Mouse (Mus musculus) MEL (cell line): Measurements from ENCODE around the gene Prps1. TPM values are rescaled to one million over a fixed set of nuclear protein-coding genes. Genes with fewer than 3 reads are reported as not detected.

ENCODE experiments used
- DNase-seq: peaks from one replicate; pipeline ENCODE4 v3.0.0; 2011; ENCODE audit warnings: low read depth, low spot score
- H3K27ac ChIP-seq: 2 replicates; pipeline ENCODE4 v1.5.1; 2012; ENCODE audit warnings: low read depth, mild to moderate bottlenecking, control low read depth, low read length, moderate library complexity; ENCODE audit not compliant: control insufficient read depth
- H3K27me3 ChIP-seq, 2 experiments: fragments of 150-350 bp in 1 of 2; sonication (generic) in 1 of 2; 2 replicates each; pipeline ENCODE4 v1.6.1; 2012; ENCODE audit warnings: low read length in 2 of 2, mild to moderate bottlenecking in 2 of 2, improper control_type of control experiment in 1 of 2, moderate library complexity in 1 of 2; ENCODE audit not compliant: insufficient read depth in 2 of 2, control insufficient read depth in 1 of 2
- H3K36me3 ChIP-seq, 2 experiments: 2 replicates each; pipeline ENCODE4 v1.6.1; 2012 to 2014; ENCODE audit warnings: low read length in 2 of 2, improper control_type of control experiment in 1 of 2, inconsistent platforms in 1 of 2, mild to moderate bottlenecking in 1 of 2; ENCODE audit not compliant: insufficient read depth in 2 of 2, control insufficient read depth in 1 of 2
- H3K4me1 ChIP-seq, 2 experiments: fragments of 150-350 bp in 1 of 2; sonication (generic) in 1 of 2; 2 replicates each; pipeline ENCODE4 v1.6.1; 2012; ENCODE audit warnings: low read length in 2 of 2, improper control_type of control experiment in 1 of 2, mild to moderate bottlenecking in 1 of 2; ENCODE audit not compliant: insufficient read depth in 2 of 2, control insufficient read depth in 1 of 2
- H3K4me3 ChIP-seq, 2 experiments: fragments of 150-350 bp in 1 of 2; sonication (generic) in 1 of 2; 2 replicates each; pipeline ENCODE4 v1.5.1; 2012; ENCODE audit warnings: low read depth in 2 of 2, low read length in 2 of 2, mild to moderate bottlenecking in 2 of 2, moderate library complexity in 2 of 2, control low read depth in 1 of 2, improper control_type of control experiment in 1 of 2; ENCODE audit not compliant: control insufficient read depth in 1 of 2, insufficient read depth in 1 of 2
- H3K79me2 ChIP-seq: 2 replicates; pipeline ENCODE4 v1.6.1; 2012; ENCODE audit warnings: mild to moderate bottlenecking, low read length, moderate library complexity; ENCODE audit not compliant: control insufficient read depth, poor library complexity, insufficient read depth
- H3K9ac ChIP-seq: 2 replicates; pipeline ENCODE4 v1.6.1; 2012; ENCODE audit warnings: low read depth, mild to moderate bottlenecking, control low read depth, low read length, moderate library complexity; ENCODE audit not compliant: control insufficient read depth, poor library complexity, severe bottlenecking
- H3K9me3 ChIP-seq: fragments of 150-350 bp; sonication (generic); replicated peaks from 2 replicates; pipeline ENCODE4 v1.6.1; 2012; ENCODE audit warnings: mild to moderate bottlenecking, low read length, improper control_type of control experiment, moderate library complexity; ENCODE audit not compliant: insufficient read depth
- CHD1 ChIP-seq: IDR thresholded peaks from 2 replicates; pipeline ENCODE4 v1.6.1; 2012; ENCODE audit warnings: low read depth, mild to moderate bottlenecking, inconsistent platforms, low read length, improper control_type of control experiment
- ELF1 ChIP-seq: IDR thresholded peaks from 2 replicates; pipeline ENCODE4 v1.6.1; 2014; ENCODE audit warnings: low read depth, mild to moderate bottlenecking, inconsistent platforms, low read length, improper control_type of control experiment, moderate library complexity
- EP300 ChIP-seq, 2 experiments: IDR thresholded peaks; 2 replicates each; pipeline ENCODE4 v1.6.1; 2011; ENCODE audit warnings: improper control_type of control experiment in 2 of 2, low read length in 2 of 2, low read depth in 1 of 2, mild to moderate bottlenecking in 1 of 2
- ETS1 ChIP-seq: IDR thresholded peaks from 2 replicates; pipeline ENCODE4 v1.6.1; 2012; ENCODE audit warnings: low read depth, mild to moderate bottlenecking, inconsistent platforms, low read length, improper control_type of control experiment, moderate library complexity
- GABPA ChIP-seq: IDR thresholded peaks from 2 replicates; pipeline ENCODE4 v1.6.1; 2012; ENCODE audit warnings: low read depth, mild to moderate bottlenecking, inconsistent platforms, low read length, improper control_type of control experiment, moderate library complexity
- GATA1 ChIP-seq: IDR thresholded peaks from 2 replicates; pipeline ENCODE4 v1.6.1; 2011; ENCODE audit warnings: low read depth, low read length, improper control_type of control experiment
- HCFC1 ChIP-seq: IDR thresholded peaks from 2 replicates; pipeline ENCODE4 v1.6.1; 2012; ENCODE audit warnings: low read depth, mild to moderate bottlenecking, inconsistent platforms, low read length, improper control_type of control experiment, moderate library complexity
- KAT2A ChIP-seq: conservative IDR thresholded peaks from 2 replicates; pipeline ENCODE4 v1.6.1; 2012; ENCODE audit warnings: low read depth, low read length, improper control_type of control experiment, inconsistent platforms
- MAFK ChIP-seq: IDR thresholded peaks from 2 replicates; pipeline ENCODE4 v1.6.1; 2011; ENCODE audit warnings: low read depth, mild to moderate bottlenecking, low read length, improper control_type of control experiment, borderline replicate concordance
- MAZ ChIP-seq: IDR thresholded peaks from 2 replicates; pipeline ENCODE4 v1.6.1; 2012; ENCODE audit warnings: low read depth, mild to moderate bottlenecking, inconsistent platforms, low read length, improper control_type of control experiment
- MXI1 ChIP-seq: IDR thresholded peaks from 2 replicates; pipeline ENCODE4 v1.6.1; 2011; ENCODE audit warnings: mild to moderate bottlenecking, low read depth, low read length, improper control_type of control experiment
- MYB ChIP-seq: IDR thresholded peaks from 2 replicates; pipeline ENCODE4 v1.6.1; 2011; ENCODE audit warnings: mild to moderate bottlenecking, low read depth, low read length, improper control_type of control experiment
- NELFE ChIP-seq: IDR thresholded peaks from 2 replicates; pipeline ENCODE4 v1.6.1; 2011; ENCODE audit warnings: low read depth, low read length, improper control_type of control experiment
- NRF1 ChIP-seq: IDR thresholded peaks from 2 replicates; pipeline ENCODE4 v1.6.1; 2014; ENCODE audit warnings: low read depth, mild to moderate bottlenecking, inconsistent platforms, low read length, improper control_type of control experiment, moderate library complexity; ENCODE audit not compliant: poor library complexity, insufficient read depth, severe bottlenecking
- POLR2AphosphoS2 ChIP-seq: IDR thresholded peaks from 2 replicates; pipeline ENCODE4 v1.6.1; 2011; ENCODE audit warnings: low read length, improper control_type of control experiment
- POLR2AphosphoS5 ChIP-seq: IDR thresholded peaks from 2 replicates; pipeline ENCODE4 v1.6.1; 2012; ENCODE audit warnings: low read depth, borderline replicate concordance, mild to moderate bottlenecking, inconsistent platforms, low read length, moderate library complexity, mixed read lengths
- RCOR1 ChIP-seq: IDR thresholded peaks from 2 replicates; pipeline ENCODE4 v1.6.1; 2012; ENCODE audit warnings: low read depth, mild to moderate bottlenecking, inconsistent platforms, low read length, improper control_type of control experiment
- SIN3A ChIP-seq: IDR thresholded peaks from 2 replicates; pipeline ENCODE4 v1.6.1; 2012; ENCODE audit warnings: low read length, improper control_type of control experiment, inconsistent platforms
- SMC3 ChIP-seq: IDR thresholded peaks from 2 replicates; pipeline ENCODE4 v1.6.1; 2011; ENCODE audit warnings: low read depth, low read length, improper control_type of control experiment
- TAL1 ChIP-seq: IDR thresholded peaks from 2 replicates; pipeline ENCODE4 v1.6.1; 2012; ENCODE audit warnings: mild to moderate bottlenecking, inconsistent platforms, low read length, moderate library complexity, mixed read lengths
- TCF12 ChIP-seq: IDR thresholded peaks from 2 replicates; pipeline ENCODE4 v1.6.1; 2014; ENCODE audit warnings: low read depth, mild to moderate bottlenecking, inconsistent platforms, low read length, improper control_type of control experiment, moderate library complexity
- UBTF ChIP-seq: IDR thresholded peaks from 2 replicates; pipeline ENCODE4 v1.6.1; 2012; ENCODE audit warnings: low read depth, mild to moderate bottlenecking, inconsistent platforms, low read length, improper control_type of control experiment, moderate library complexity, borderline replicate concordance; ENCODE audit not compliant: insufficient read depth
- USF2 ChIP-seq, 2 experiments: IDR thresholded peaks; 2 replicates each; pipeline ENCODE4 v1.6.1; 2011 to 2012; ENCODE audit warnings: improper control_type of control experiment in 2 of 2, low read length in 2 of 2, borderline replicate concordance in 1 of 2, inconsistent platforms in 1 of 2, low read depth in 1 of 2, mild to moderate bottlenecking in 1 of 2; ENCODE audit not compliant: insufficient read depth in 1 of 2
- ZMIZ1 ChIP-seq: IDR thresholded peaks from 2 replicates; pipeline ENCODE4 v1.6.1; 2012; ENCODE audit warnings: low read depth, mild to moderate bottlenecking, inconsistent platforms, low read length, improper control_type of control experiment, moderate library complexity
- ZNF384 ChIP-seq: IDR thresholded peaks from 2 replicates; pipeline ENCODE4 v1.6.1; 2012; ENCODE audit warnings: low read depth, mild to moderate bottlenecking, inconsistent platforms, low read length, improper control_type of control experiment
- polyA plus RNA-seq, 2 experiments: library from polyadenylated mRNA; stranded (reverse) in 1 of 2; unstranded in 1 of 2; fragments of >175 nt in 1 of 2; fragments of >200 nt in 1 of 2; gene quantifications; 2 replicates each; pipeline versions ENCODE4 v1.2.1 to v1.2.4; 2012; ENCODE audit warnings: low replicate concordance in 2 of 2, low read depth in 1 of 2; ENCODE audit not compliant: insufficient read length in 2 of 2, insufficient read depth in 1 of 2, missing spikeins in 1 of 2
- total RNA-seq: library from RNA; depleted of rRNA; stranded (reverse); fragments of 300-350 nt; gene quantifications from 2 replicates; pipeline ENCODE4 v1.2.3, GENCODE M21; 2012

The Prps1 gene
- total and polyA plus RNA-seq, 3 experiments, result 113 to 172 TPM; not detected in 1

GRCm38 (mm10) chrX:140518351-140518750 is 61.9 kb downstream of the Prps1 start:
- TF ChIP-seq MYB (no peak), TCF12 (no peak), EP300 (IDR thresholded peaks at IDR 0.05; ENCODE audit: low read depth in 1 of 2, low read length in 2 of 2) (no peak), TAL1 (no peak), KAT2A (no peak), GABPA (no peak), NELFE (no peak), ELF1 (no peak), SMC3 (no peak), ETS1 (no peak), MAFK (no peak), ZMIZ1 (no peak), NRF1 (no peak)
- TF ChIP-seq, all 39 proteins: peak for 0
- Histone ChIP-seq H3K79me2 (no peaks in the 10 kb centered on the region), H3K27ac (no peak overlapping the region), H3K9me3 (no peaks in the 10 kb centered on the region), H3K27me3 (no peaks in the 10 kb centered on the region), H3K9ac (no peak overlapping the region), H3K36me3 (peaks cover 0 to 16% of the 10 kb centered on the region in 2 experiments; a peak in 2 of 4 replicates), H3K4me3 (no peak overlapping the region), H3K4me1 (peaks cover 14 to 21% of the 10 kb centered on the region in 2 experiments)
- no peak for DNase-seq

DNA sequence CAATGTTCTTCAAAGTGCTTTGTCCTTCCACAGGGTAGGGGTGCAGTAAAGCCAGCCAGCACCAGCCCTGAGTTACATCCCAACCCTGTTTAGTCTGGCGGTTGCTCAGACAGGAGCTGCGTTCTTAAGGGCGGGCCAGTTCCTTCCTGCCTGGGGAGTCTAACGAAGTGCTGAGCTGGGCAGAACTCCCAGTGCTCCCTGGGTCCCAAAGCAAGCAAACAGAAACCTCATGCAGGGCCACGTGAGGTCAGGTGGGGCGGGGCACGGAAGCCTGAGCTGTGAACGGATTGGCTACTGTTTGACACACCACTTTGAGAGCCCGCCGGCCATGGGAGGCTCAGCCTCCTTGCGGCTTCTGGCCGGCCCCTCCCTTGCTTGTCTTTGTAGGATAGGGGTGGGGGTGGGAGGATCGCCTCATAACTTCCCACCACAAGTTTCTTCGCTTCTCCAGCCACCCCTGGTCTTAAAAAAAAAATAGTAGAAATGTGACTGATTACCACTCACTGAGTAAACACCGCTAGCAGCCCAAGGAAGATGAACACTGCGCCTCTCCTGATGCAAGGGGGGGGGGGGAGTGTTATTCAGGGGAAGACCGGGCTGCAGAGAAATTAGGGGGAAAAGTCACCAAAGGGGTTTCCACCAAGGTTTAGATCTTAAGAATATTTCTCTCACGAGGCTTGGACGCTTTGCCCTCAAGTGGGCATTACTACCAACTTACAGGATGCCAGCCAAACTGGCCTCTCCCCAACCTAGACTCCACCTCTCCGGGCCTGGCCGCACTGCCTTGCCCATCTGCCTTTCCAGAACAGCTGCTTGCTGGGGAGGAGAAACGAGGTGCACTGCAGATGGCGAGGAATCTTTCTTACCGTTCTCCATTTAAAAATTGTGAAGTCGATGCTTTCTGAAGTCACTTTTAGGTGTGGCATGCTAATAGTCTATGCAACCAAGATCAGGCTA is 64.0 kb downstream of the Prps1 start:
- H3K4me1 ChIP-seq, result peaks cover 14 to 21% of the 10 kb centered on the region in 2 experiments
- peak overlapping the region; percentile 38 to 63 for H3K4me3 ChIP-seq
- peak; percentile 99 for DNase-seq
- H3K9me3 ChIP-seq, result no peaks in the 10 kb centered on the region
- peak overlapping the region; percentile 76 for H3K9ac ChIP-seq
- peak overlapping the region; percentile 94 for H3K27ac ChIP-seq
- H3K79me2 ChIP-seq, result no peaks in the 10 kb centered on the region
- peaks cover 0 to 18% of the 10 kb centered on the region in 2 experiments; a peak in 2 of 4 replicates for H3K36me3 ChIP-seq
- no peaks in the 10 kb centered on the region for H3K27me3 ChIP-seq
- TF ChIP-seq NRF1, result peak; percentile 37; the same call in 1 of the 2 replicates
- TF ChIP-seq MXI1, result peak; percentile 78
- TF ChIP-seq SMC3, result no peak
- peak in 1 of 2 experiments; percentile 58; a peak in 1 of 4 replicates for TF ChIP-seq USF2 (IDR thresholded peaks at IDR 0.05; ENCODE audit: borderline replicate concordance in 1 of 2, insufficient read depth in 1 of 2, low read depth in 1 of 2, low read length in 2 of 2)
- TF ChIP-seq UBTF, result no peak
- TF ChIP-seq EP300 (IDR thresholded peaks at IDR 0.05; ENCODE audit: low read depth in 1 of 2, low read length in 2 of 2), result peak; percentile 43 to 73
- TF ChIP-seq GATA1, result peak; percentile 40; the same call in 1 of the 2 replicates
- TF ChIP-seq ETS1, result peak; percentile 85
- TF ChIP-seq SIN3A, result peak; percentile 87
- TF ChIP-seq ZNF384, result peak; percentile 96
- TF ChIP-seq MYB, result peak; percentile 45; the same call in 1 of the 2 replicates
- TF ChIP-seq POLR2AphosphoS5, result 0 out of 2 replicates have a peak, but pooled peaks have one; percentile 27
- no peak; the same call in 1 of the 2 replicates for TF ChIP-seq HCFC1
- TF ChIP-seq POLR2AphosphoS2, result peak; percentile 69; the same call in 1 of the 2 replicates
- peak; percentile 63 for TF ChIP-seq TCF12
- peak; percentile 97 for TF ChIP-seq MAFK
- TF ChIP-seq CHD1, result peak; percentile 78; the same call in 1 of the 2 replicates
- TF ChIP-seq MAZ, result peak; percentile 92
- peak; percentile 24; the same call in 1 of the 2 replicates for TF ChIP-seq RCOR1
- peak; percentile 65 for TF ChIP-seq ELF1
- no peak for TF ChIP-seq TAL1
